Mouse (Mus musculus): ENCODE data around the gene Pnma5.
"Not testable (repeated sequence)": the region's sequence is repeated elsewhere in the genome, so short reads cannot be mapped to it uniquely, and the experiment has no call there.

Pnma5 gene

DNA sequence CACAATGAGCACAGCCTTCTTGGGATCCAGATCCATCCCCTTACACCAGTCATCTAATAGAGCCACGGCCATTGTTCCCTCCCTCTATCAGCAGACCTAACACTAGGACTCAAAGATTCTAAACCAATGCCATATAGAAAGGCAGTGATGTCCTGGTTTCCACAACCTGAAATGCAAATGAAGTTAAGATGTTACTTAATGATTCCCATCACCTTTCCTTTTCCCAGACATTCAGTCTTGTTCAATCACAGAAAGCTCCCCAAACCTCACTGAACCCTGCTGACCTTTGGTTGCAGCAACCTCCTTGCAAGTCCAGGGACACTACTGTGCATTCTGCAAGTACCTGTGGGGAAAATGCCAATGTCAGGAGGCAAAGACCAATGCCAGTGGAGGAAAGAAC is at the start of gene Pnma5:
Gene Pnma5, minus strand, starts transcription at position 101 of the 400 bp plus-strand sequence.
- DNase-seq = no peak

DNA sequence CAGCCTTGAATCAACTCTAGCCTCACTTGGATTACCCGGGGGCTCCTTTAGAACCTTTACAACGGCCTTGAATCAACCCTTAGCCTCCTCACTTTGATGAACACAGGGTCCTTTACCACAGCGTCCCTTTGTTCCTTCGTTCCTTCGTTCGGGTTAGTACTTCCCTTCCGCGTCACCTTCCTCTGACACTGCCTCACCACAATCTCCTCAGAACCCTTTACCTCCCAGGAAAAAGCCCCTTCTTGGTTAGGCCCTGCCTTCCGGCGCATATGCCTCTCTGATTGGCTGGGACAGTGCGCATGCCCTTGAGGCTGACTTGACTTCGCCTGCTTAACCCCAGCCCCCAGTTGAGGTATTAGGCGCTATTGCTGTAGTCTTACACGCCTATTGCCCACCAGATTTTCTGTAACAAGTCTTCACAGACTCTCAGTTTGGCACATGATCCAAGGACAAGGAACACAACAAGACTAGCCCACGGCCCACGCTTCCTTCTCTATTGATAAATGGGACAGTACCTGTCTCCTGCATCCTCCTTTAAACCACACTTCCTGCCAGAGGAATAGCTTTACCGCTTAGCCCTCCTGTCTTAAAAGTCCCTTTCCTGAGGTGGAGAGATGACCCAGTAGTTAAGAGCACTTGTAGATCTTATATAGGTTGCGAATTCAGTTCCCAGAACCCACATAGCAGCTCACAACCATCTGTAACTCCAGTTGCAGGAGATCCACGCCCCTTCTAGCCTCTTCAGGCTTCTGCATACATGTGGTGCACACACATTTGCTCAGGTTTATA is 45.6 kb upstream of the Pnma5 start, which contains the start of gene Xlr4a:
Gene Xlr4a, minus strand, starts transcription at position 212 of the 789 bp plus-strand sequence.
- not testable (repeated sequence) for DNase-seq

DNA sequence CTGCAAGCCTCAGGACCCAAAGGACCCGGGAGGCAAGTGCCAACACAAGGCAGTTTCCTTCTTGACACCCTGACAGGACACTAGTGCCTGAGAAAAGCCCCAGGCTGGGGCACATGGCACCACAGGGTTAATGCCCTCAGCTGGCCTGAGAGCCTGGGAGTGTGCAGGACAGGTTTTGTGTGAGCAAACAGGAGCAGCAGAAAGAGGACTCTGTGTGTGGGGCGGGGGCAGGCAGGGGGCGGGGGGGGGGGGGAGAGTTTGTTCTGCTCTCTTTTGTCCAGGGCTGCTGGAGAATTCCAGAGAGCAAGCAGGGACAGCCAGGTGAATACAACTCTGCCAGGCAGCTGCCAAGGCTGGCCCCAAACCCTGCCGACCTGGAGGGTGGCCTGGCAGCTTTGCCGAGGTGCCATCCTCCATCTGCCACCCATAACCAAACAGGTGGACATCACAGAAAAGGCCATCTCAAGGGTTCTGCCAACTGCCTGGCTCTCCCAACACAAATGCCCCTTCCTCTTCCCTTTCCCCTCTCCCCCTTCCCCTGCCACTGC is 29.9 kb upstream of the Pnma5 start:
- peak; percentile 40 for DNase-seq

DNA sequence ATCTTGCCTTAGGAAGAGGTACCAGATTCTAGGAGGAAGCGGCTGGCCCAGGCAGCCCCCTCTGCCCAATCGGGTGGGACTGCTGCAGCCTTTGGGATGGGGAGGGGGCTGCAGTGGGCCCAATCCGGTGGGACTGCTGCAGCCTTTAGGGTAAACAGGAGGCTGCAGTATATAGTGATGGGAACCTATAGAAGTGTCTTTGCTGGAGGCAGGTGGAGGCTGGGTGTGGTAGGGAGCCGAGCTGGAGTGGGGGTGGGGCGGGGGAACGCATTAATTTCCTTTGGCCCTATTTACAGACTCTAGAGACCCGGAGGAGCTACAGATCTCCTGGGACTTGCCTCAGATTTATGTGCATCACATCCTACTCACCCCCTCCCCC is 27.5 kb upstream of the Pnma5 start, which contains the start of gene Pnma3:
Gene Pnma3, plus strand, starts transcription at position 373 of the 379 bp plus-strand sequence.
- DNase-seq = peak; percentile 21

DNA sequence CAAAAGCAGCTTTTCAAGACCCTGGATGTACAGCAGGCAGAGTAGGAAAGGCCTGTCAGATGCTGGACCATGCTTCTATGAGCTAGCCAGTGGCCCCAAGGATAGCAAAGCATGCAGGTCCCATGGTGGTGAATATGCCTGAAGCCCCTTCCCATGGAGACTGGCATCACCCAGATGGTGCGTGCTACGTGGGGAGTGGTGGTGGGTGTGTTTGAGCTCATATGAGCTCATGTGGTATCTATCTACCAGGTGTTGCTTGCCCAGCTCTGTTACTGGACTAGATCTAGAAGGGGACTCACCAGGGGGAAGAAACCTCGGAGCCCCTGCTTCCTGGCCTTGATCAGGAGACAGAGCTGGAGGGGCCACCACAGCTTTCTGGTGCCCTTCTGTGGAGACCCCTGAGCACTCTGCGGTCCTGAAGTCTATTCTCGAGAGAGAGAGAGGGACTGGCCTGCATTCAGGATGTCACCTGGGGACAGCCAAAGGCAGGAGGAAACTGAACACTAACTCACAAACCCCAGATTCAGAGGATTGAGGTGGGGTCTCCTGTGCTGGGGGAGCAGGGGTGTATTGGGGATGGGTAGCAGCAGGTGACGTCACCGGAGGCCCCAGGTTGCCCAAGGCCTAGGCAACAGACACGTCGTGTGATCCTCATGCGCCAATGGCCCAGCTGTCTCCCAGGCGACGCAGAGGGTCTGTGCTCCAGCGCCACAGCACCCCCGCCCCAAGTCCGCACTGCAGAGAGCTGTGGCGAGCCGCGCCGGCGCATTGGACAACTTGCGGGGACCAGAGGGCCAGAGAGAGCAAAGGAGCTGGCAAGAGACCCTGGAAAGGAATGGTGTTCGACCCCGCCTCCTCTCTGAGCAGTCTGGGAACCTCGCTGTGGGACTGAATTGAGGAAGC is 26.9 kb upstream of the Pnma5 start:
- DNase-seq = peak; percentile 44

DNA sequence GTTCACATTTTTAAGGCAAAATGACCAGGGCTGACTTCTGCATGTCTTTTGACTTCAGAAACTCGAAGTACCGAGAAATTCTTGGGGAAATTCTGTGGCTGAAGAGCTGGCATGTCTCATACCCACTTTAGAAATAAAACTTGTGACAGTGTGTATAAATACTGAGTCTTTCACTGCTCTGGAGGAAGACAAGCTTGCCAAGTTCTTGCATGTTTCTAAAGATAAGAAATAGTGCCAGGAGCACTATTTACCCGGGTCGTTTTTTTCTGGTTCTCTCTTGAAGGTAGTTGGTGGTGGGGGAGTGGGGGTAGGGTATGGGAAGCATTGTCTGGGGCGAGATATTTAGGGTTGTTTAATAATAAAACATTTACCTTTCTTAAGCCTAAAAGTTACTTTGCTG is 25.4 kb upstream of the Pnma5 start:
- DNase-seq = no peak

DNA sequence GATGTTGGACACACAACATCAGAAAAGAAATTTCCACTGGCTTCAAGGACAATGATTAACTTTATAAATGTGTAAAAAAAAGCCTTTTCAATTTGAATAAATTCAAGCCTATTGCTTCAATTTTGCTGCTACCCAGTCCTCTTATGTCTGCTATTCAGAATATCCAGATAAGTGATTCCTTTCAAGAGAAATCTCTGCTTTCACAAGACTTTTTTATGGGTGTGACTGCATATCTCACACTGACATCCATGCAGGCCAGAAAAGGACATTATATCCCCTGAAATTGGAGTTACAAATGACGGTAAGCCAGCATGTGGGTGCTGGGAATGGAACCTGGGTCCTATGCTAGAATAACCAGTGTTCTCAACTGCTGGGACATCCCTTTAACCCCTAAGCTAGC is 24.6 kb upstream of the Pnma5 start:
- DNase-seq = no peak

DNA sequence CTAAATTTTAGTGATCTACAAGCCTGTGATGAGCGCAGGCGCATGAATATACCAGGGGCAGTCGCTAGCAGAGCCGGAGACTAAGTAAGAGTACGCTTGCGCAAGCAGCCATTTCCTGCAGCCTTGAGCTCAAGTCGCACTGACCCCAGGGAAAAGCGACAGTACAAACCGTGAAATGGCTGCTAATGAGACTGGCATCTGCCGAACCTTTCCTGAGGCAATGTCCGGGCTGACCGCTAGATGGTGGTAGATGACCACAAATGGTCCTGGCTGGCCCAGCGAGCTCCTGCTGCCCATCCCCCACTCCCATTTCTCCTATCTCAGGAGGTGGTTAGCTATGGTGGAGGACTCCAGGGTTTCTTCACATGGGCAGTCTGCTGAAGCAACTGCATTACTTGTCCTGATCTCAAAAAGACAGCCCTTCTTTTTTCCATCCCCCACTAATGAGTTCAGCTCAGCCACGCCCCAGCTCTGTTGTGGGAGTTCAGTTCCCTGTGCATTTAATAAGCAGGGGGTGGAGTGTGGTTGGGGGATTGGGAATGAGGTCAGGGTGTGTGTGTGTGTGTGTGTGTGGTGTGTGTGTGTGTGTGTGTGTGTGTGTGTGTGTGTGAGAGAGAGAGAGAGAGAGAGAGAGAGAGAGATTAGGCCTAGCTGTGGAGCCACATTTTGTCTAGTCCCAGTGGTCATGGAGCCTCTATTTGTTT is 17.1 kb upstream of the Pnma5 start:
- peak; percentile 91 for DNase-seq

DNA sequence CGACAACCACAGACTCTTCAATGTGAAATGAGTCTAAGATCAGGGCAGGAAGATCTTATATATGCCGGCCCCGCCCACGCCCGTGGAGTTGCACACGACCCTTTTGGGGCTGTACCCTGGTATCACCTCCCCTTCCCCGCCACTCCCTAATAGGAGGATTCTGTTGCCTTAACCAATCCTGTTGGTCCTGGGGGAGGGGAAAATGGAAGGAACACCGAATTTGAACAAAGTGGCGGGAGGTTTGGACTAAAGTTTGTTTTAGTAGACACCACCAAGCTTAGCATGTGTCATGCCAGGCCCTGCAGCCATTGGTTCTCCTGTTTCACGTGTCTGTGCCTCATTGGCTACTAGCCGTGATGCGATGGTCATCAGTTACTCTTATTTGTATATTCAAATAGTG is 2.8 kb upstream of the Pnma5 start:
- DNase-seq = no peak

DNA sequence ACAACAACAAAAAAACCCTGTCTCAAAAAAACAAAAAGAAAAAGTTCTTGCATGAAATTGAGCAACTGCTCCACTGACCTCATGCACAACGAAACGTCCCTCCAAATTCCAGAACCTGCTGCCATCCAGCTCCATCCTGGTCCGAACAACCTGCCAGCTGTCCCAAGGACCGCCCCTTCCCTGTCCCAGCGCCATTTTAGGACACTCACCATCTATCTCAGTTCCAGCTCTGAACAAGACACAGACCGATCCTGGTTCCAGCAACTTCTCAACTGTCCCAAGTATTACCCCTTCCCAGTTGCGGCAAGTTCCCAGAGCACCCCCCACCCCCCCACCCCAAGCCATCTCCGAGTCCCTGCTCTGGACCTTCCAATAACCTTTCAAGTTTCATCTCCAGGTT is 1.9 kb upstream of the Pnma5 start:
- DNase-seq = no peak

DNA sequence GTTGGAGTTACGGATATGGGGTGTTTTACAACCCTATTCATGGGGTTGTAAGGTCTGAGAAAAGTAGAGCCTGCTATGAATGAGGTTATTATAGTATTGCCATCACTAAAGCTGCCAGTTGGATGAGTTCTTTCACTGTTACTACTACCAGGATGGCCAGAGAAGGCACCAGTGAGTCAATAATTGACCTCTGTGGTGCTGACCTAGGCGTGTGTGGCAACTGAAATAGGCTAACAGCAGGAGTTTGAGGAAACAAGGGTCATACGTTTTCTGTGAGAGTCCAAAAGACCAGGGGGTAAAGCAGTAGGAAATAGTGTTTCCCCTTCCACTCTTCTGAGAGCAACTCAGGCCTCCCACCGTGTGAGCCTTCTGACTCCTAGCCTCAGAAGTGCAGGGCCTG is 24.1 kb downstream of the Pnma5 start:
- no peak for DNase-seq

DNA sequence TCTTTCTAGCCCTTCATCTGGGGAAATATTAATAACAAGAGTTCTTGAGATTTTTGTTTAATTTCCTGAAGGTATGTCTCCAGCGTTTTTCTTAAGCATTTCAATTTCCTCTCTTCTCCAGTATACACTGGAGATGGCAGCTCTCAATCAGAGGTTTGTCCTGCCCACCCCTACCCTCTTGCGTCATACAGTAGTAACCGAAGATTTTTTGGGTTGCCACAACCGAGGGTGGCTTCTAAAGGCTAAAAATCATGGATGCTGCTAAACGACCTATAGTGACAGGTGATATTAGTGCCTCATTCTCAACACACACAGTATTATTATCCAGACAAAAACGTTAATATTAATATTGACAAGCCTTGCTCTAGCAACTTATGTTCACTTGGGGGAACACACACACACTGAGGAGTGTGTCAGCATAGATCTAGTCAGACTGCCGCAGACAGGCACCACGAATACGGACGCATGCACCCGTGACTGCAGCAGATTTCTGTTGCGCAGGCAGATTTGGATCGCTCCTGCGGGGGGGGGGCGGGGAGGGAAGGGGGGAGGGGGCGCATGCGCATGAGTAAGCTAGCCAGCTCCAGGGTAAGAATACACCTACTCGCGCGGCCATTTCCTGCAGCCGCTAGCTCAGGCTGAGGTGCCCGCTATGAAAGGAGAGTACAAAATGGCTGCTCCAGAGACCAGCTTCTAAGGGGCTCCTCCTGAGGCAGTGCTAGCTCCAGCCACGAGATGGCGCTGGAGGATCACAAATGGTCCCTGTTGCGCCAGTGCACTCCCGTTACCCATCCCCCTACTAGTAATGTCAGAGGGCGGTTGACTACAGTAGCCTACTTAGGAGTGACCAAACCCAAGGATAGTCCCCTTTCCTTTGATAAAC is 29.1 kb downstream of the Pnma5 start:
- DNase-seq = peak; percentile 95

DNA sequence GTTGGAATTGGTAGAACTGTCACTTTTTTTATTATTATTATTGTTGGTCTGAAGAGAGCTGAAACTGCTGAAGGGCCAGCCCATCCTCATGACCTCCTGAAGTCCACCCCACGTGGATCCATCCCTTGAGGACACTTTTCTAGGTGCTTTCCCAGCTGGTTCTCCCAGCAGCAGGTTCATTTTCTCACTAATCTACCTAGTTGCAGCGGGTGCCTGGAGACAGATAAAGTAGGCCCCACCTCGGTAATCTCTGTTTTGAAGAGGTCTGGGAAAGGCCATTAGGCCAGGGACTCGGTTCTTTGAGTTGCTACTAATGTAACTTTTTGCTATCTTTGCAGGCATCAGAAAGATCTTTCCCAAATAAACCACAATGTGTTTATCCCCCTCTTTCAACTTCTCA is 31.2 kb downstream of the Pnma5 start:
- no peak for DNase-seq

DNA sequence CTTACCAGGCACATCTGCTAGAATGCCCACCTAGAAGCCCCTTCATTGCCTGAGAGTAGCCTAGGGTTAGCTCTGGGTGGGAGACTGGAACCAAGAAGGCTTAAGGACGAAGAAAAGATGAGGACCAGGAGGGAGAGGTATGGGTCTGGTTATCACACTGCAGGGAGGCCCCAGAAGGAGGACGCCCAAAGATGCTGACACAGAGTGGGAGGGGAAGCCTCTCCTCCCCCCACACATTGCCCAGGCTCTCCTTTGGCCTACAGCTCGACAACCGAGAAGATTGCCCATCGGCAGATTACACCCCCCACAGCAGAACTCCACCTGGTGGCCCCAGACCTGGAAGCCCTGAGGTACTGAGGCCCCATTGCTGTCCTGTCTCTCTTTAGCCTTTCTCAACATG is 33.8 kb downstream of the Pnma5 start:
- no peak for DNase-seq

DNA sequence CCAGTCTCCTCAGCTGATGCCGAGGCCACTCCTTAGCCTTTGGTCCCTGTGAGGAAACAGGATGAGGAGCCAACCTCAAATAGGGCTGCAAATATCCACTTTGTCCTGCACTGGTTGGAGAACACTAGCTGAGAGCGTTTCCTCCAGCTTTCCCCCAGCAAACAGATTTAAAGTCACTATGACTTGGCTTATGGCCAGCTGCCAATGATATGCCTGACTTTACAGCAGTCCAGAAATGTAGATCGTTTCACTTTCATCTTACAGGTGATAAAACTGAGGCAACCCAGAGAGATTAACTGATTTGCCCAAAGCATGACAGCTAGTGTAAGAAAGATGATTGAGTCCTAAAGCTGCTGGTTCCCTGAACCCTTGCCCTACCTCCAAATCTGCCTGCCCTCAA is 41.4 kb downstream of the Pnma5 start:
- no peak for DNase-seq

DNA sequence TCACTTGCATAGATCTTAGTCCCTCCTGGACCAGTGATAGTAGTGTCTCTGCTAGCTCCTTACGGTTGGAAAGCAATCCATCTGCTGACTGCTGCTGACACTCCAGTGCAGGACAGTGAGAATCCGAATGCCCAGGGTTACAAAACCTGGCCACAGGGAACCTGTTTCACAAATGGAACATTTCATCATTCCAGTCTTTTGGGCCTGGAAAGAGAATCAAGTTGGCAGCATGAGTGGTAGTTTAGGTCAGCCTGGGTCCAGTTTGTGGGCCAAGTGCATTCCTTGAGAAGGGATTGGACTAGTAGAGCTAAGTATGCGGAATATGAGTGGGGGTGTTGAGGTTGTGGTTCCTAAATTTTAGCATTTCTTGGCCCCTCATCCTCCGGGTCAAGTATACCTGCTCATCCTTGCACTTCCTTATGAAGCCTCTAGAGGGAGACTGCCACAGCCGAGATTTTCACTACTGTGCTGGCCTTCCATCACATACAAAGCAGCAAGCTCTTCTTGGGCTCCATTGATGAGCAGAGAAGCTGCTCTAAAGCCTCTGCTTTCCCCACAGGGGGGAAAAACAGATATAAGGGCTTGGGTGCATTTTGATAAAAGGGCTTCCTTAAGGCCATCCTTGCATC is 44.5 kb downstream of the Pnma5 start:
- DNase-seq = no peak

DNA sequence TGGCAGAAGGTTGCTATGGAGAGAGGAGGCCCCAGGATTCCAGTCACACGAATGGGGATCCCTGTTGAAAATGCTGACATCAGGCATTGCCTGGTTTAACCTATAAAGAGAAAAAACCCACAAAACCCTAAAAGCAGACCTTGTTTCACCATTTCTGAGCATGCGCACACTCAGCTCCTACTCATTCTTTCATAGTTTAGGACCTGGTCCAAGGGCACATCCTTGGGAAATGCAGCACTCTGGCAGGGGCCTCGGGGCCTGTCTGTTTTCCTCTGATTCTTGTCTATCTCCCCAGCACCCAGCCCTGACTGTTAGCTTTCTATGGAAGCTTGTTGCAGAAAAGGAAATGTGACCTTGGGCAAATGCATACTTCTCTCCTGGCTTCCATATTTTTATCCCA is 46.3 kb downstream of the Pnma5 start:
- DNase-seq = no peak

DNA sequence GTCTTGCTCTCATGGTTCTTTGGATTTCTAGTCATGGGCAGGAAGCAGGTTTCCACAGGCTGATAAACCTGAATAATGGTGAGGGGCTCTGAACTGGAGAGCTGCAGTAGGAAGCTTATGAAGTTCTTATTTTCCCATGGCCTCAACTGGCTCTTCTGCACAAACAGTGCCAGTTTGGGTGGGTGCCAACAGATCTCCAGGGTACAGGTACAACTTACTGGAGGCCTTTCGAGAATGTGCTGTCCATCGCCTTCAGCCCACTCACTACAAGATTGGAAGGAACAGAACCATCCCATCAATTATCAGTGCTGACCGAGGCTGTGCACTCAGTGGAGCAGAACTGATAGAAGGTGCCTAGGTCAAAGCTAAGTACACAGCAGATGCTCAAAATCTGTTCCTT is 48.5 kb downstream of the Pnma5 start:
- no peak for DNase-seq

DNA sequence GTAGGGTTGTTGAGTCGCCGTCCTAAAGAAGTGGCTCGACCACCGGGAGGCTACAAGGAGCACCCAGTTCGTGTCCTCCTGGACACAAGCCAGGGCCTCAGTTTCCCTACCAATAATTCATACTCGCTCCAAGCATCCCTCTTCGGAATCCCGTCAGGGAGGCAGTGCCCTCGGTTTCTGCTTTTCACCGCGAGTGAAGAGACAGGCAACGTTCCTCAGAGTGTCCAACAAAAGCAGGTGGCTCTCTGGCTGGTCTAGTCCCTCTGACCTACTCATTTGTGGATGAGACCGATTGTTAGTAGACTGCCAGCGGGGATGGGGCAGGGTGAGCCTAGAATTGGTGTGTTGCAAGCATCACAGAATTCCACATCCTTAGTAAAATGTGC is 49.4 kb downstream of the Pnma5 start:
- no peak for DNase-seq

DNA sequence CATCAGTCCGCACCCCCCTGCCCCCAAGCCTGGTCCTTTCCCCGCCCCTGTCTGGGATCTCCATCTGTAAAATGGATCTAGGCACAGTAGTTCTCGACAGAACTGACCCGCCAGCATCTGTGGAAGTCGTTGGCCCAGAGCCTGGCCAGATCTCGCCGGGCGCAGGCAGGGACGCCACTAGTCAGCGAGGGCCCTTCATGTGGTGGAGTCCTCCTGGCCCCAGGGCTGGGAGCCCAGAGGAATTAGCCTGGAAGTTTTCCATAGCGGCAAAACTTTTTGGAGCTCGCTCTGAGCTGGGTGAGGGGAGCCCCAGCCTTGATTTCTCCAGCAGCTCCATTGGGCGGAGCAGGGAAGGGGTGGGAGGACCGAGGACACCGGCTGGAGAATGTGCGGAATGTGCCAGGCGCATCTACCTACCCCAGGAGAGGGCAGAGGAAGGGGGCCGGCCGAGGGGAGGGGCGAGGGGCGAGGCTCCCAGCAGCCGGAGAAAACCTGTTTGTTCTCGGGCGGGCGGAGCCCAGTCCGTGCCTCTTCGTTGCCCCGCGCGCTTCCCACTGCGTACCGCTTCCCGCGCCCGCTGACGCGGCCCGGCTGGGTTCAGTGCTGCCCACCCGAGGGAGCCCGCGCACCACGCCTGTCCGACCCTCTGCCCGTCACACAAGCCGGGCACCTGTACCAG is 49.9 kb downstream of the Pnma5 start, which contains the start of gene Zfp185:
Gene Zfp185, plus strand, starts transcription at position 499 of the 679 bp plus-strand sequence.
- no peak for DNase-seq

DNA sequence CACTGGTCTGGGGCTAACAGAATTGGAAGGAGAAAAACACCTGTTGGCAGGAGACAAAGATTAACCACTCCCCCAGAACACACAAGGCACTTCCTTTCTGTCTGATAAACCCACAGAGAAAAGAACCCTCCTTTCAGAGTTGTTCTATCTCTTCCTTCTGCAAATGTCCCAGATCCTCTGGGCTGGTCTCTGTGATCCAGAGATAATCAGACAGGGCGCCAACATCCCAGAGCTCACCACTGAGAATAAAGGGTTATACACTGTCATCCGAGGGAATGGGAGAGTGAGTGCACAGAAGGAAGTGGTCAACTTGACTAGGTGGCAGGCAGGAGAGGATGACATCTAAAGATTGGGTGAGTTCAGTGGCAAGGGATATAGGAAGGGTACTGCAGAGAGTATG is 51.3 kb downstream of the Pnma5 start:
- no peak for DNase-seq

Measured in cerebellum, adult 11-12 months (tissue).